Mouse (Mus musculus) T-helper 2 cell (primary cell): ENCODE data around the gene Cpne4.

Experiments used
- in situ Hi-C: fragments of 300-600 bp; cut with MboI, MseI; formaldehyde crosslinking; loops from one replicate; pipeline ENCODE4 v1.15.1; 2025; ENCODE audit warnings: high pct_unique_total_duplicates

The Cpne4 gene

DNA sequence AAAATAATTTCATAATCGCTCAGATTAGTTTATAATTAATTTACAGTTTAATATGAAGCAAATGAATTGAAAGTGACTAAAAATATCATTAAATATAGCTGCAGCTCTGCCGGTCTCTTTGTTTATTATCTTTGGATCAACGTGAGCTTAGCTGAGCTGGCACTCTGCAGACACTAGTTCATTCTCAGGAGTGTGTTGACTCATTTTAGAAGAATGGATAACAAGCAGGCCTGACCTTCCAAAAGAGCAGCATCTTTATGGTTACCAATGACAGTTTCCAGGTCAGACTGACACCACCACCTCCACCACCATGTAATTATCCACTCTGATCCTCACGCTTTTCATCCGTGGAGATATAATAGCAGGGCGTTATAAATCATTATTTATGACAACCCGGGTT, 498.9 kb downstream of the Cpne4 start:
- in situ Hi-C loops: no loop called here

DNA sequence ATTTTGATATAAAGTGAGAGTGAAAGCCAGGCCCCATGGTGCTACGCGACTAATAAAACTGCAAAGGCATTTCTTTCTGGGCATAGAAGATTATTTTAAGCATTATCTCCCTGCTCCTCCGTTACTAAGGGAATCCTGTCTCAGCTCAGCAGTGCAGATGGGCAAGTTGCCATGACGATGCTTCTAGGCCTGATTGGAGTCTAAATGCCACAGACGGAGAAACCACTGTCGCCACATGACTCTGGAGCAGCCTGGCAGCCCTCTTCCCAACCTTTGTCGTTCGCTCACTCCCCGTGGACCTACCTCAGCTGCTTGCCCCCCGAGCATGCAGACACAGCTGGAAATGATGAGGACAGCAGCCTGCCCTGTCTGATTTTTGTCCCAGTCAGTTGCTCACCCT, 501.3 kb downstream of the Cpne4 start:
- in situ Hi-C loops: no loop called here

DNA sequence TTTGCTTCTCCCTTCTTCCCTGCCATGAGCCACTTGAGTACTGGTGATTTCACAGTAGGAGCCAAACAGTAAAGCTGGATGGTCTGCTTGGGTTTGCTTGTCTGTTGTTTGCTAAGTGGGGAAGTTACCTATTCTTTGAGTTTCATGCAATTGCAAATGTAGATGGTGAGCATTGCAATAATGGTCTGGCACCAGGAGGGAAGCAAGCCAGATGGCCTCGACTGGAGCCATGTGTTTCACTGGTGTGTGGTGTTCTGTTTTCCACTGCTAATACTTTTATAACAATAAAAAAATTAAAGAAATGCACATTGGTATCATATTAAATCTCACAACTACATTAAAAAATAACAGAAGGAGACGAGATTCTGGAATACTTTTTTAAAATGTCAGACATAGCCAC, 502.6 kb downstream of the Cpne4 start:
- in situ Hi-C loops: loop anchor here (5.0 to 10.0 kb wide), 2 partner anchors 348 to 1635 kb away; partner anchors contain the start of genes Aste1, Nek11 and Tex264

- in situ Hi-C loops: loop anchor here (5.0 to 10.0 kb wide), 2 partner anchors 347 to 1635 kb away; partner anchors contain the start of genes Aste1, Nek11 and Tex264
Measured at GRCm38 (mm10) chr9:105050257-105050656, 503.2 kb downstream of the Cpne4 start.

- in situ Hi-C loops: loop anchor here (5.0 to 10.0 kb wide), 2 partner anchors 344 to 1632 kb away; partner anchors contain the start of genes Aste1, Nek11 and Tex264
Measured at GRCm38 (mm10) chr9:105053147-105053557, 506.1 kb downstream of the Cpne4 start, which contains the start of gene Mrpl3. Gene Mrpl3 (plus strand): TSS chr9:105053239.

- in situ Hi-C loops: loop anchor here (5.0 to 10.0 kb wide), 2 partner anchors 343 to 1631 kb away; partner anchors contain the start of genes Aste1, Nek11 and Tex264
Measured at GRCm38 (mm10) chr9:105053812-105054211, 506.7 kb downstream of the Cpne4 start.

DNA sequence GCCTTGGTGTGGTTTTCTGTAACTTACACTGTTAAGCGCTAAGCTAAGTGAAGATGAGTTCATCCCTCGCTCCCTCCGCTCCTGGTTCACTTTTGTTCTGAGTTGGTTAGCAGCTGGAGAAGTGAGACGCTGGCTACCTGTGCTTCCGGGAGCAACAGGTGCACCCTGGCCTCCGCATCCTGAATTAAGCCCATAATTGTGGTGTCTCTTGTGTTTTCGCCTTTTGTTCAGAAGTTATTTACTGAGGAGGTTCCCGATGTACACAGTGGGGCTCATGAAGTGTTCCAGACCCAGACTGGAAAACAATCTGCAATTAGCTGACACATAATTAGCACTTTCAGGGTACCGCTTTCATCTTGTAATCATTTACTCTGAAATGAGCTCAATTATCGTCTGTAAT, 522.0 kb downstream of the Cpne4 start:
- in situ Hi-C loops: no loop called here

GRCm38 (mm10) chr9:105072991-105073748, 526.1 kb downstream of the Cpne4 start:
- in situ Hi-C loops: no loop called here

- in situ Hi-C loops: no loop called here
Measured at GRCm38 (mm10) chr9:105074851-105075250, 527.8 kb downstream of the Cpne4 start.

DNA sequence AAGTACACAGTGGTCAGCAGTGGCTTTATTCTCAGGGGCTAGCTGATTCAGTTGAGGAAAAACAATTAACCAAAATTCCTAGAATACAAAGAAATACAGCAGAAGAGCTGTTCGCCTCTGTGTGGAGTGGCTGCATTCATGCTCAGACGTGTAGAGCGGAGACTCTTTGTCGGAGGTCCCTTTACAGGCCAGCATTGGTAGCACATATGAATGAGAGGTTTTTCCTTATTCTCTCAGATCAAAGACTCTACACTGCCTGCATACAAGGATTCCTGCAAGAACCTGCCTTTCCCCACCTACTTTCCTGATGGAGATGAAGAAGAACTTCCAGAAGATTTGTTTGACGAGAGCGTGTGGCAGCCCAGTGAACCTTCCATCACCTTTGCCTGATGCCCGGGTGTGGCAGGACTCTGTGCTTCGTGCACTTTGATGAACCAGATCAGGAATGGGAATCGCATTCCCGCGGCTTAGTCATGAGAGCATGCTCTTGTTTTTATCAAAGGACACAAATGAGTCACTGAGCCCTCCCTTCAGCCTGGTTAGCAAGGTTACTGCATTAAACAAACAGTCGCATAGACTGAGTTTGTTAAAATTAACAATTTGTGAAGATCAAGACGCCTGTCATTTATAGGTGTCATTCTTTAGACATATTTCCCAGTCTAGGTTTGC, 529.8 kb downstream of the Cpne4 start:
- in situ Hi-C loops: no loop called here

DNA sequence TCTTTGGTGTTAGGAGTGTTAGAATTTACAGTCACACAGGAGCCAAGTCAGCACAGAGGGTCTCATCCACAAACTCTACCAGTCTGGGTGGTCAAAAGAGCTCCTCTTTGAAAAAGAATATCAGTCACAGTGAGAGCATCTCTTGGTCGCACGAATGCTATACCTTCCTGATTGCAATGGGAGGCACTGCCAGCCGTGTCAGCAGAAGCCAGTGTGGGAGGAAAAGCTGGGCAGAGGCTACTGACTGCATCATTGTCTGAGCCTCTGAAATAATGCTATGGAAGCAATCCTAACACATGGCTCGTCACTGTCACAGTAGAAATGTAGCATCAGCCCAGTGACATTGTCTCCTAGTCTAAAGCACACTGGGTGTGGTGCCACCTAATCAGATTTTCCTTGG, 531.4 kb downstream of the Cpne4 start:
- in situ Hi-C loops: no loop called here

- in situ Hi-C loops: no loop called here
Measured at GRCm38 (mm10) chr9:105080246-105080645, 533.2 kb downstream of the Cpne4 start.
